Mouse (Mus musculus): ENCODE measurements around the gene Ccnd2.

The Ccnd2 gene

GRCm38 (mm10) chr6:127148526-127149302 is 3.3 kb downstream of the Ccnd2 start:
- no peak for DNase-seq (ENCODE audit: extremely low read depth, insufficient read length, low spot score)

- peak; percentile 49 for DNase-seq (ENCODE audit: extremely low read depth, insufficient read length, low spot score)
Measured at GRCm38 (mm10) chr6:127147665-127148064, 4.3 kb downstream of the Ccnd2 start.

- no peak for DNase-seq (ENCODE audit: extremely low read depth, insufficient read length, low spot score)
Measured at GRCm38 (mm10) chr6:127146322-127146947, 5.6 kb downstream of the Ccnd2 start.

- no peak for DNase-seq (ENCODE audit: extremely low read depth, insufficient read length, low spot score)
Measured at GRCm38 (mm10) chr6:127145464-127146190, 6.4 kb downstream of the Ccnd2 start.

- no peak for DNase-seq (ENCODE audit: extremely low read depth, insufficient read length, low spot score)
Measured at GRCm38 (mm10) chr6:127143576-127144288, 8.3 kb downstream of the Ccnd2 start.

- no peak for DNase-seq (ENCODE audit: extremely low read depth, insufficient read length, low spot score)
Measured at GRCm38 (mm10) chr6:127143124-127143520, 8.9 kb downstream of the Ccnd2 start.

GRCm38 (mm10) chr6:127142154-127143123 is 9.6 kb downstream of the Ccnd2 start:
- no peak for DNase-seq (ENCODE audit: extremely low read depth, insufficient read length, low spot score)

GRCm38 (mm10) chr6:127138962-127139361 is 13.0 kb downstream of the Ccnd2 start:
- DNase-seq (ENCODE audit: extremely low read depth, insufficient read length, low spot score), result no peak

- no peak for DNase-seq (ENCODE audit: extremely low read depth, insufficient read length, low spot score)
Measured at GRCm38 (mm10) chr6:127133433-127134245, 18.4 kb downstream of the Ccnd2 start.

GRCm38 (mm10) chr6:127132719-127133118 is 19.3 kb downstream of the Ccnd2 start:
- DNase-seq (ENCODE audit: extremely low read depth, insufficient read length, low spot score), result no peak

- DNase-seq (ENCODE audit: extremely low read depth, insufficient read length, low spot score), result no peak
Measured at GRCm38 (mm10) chr6:127131946-127132345, 20.0 kb downstream of the Ccnd2 start.

GRCm38 (mm10) chr6:127130377-127130776 is 21.6 kb downstream of the Ccnd2 start:
- DNase-seq (ENCODE audit: extremely low read depth, insufficient read length, low spot score), result no peak

GRCm38 (mm10) chr6:127129659-127130058 is 22.3 kb downstream of the Ccnd2 start:
- DNase-seq (ENCODE audit: extremely low read depth, insufficient read length, low spot score), result no peak

GRCm38 (mm10) chr6:127123506-127123905 is 28.5 kb downstream of the Ccnd2 start:
- DNase-seq (ENCODE audit: extremely low read depth, insufficient read length, low spot score), result no peak

GRCm38 (mm10) chr6:127122996-127123395 is 29.0 kb downstream of the Ccnd2 start:
- no peak for DNase-seq (ENCODE audit: extremely low read depth, insufficient read length, low spot score)

- DNase-seq (ENCODE audit: extremely low read depth, insufficient read length, low spot score), result no peak
Measured at GRCm38 (mm10) chr6:127122221-127122806, 29.7 kb downstream of the Ccnd2 start.

- DNase-seq (ENCODE audit: extremely low read depth, insufficient read length, low spot score), result no peak
Measured at GRCm38 (mm10) chr6:127114753-127115456, 37.1 kb downstream of the Ccnd2 start.

- peak; percentile 93 for DNase-seq (ENCODE audit: extremely low read depth, insufficient read length, low spot score)
Measured at GRCm38 (mm10) chr6:127109402-127109930, 42.5 kb downstream of the Ccnd2 start, which contains the start of gene Tigar. TSS of gene Tigar (minus strand) at chr6:127109557.

All from 3134 (cell line).